In genomic region chr8:105298351-105299252, GRCm38 (mm10) we compare ENCODE assay signal across 9 mouse cellular contexts. TPM values are rescaled to one million over a fixed set of nuclear protein-coding genes. Genes with fewer than 3 reads are reported as not detected.
DNase-seq lines count a peak whose midpoint lies in the region; ATAC-seq and TF ChIP-seq lines count a peak whose summit lies in the region.
"Had no signal": no experiment of that assay in that cellular context is flagged by ENCODE, and none has a peak within 500 bp of the region (broad histone marks: within the 10 kb centered on the region; RNA-seq: fewer than 3 reads in every experiment).

No protein-coding gene starts in this region.

- peak overlapping the region; percentile 89 for H3K4me2 ChIP-seq in forebrain, postnatal 0 days (ENCODE audit: low read depth)
- H3K4me2 ChIP-seq in liver, embryonic 16.5 days (ENCODE audit: low read depth, low read length), result peak overlapping the region; percentile 80

- intact Hi-C loops in heart, postnatal 36 days (cut with DNase I), result loop anchor here (1.0 kb wide), 1 partner anchor 28 kb away; the partner anchor contains the start of genes Lrrc29 and Tmem208

- peak overlapping the region; percentile 95 for H3K9ac ChIP-seq in forebrain, postnatal 0 days
- H3K9ac ChIP-seq in liver, embryonic 16.5 days (ENCODE audit: low read depth, low read length), result peak overlapping the region; percentile 98

- peak overlapping the region; percentile 90 for H3K27ac ChIP-seq in heart, embryonic 10.5 days
- no peak overlapping the region for H3K27ac ChIP-seq in forebrain, postnatal 0 days (ENCODE audit: low read depth, low read length)
- H3K27ac ChIP-seq in liver, embryonic 16.5 days (ENCODE audit: low read length), result peak overlapping the region; percentile 86

- no peak for ATAC-seq in forebrain, postnatal 0 days
- ATAC-seq in liver, embryonic 16.5 days (ENCODE audit: low read depth), result 0 out of 2 replicates have a peak, but pooled peaks have one; percentile 4

- peaks cover 49% of the 10 kb centered on the region for H3K36me3 ChIP-seq in heart, embryonic 10.5 days
- H3K36me3 ChIP-seq in E14TG2a.4 (ENCODE audit: insufficient read depth, low read length), result peaks cover 55% of the 10 kb centered on the region
- H3K36me3 ChIP-seq in forebrain, postnatal 0 days (ENCODE audit: insufficient read depth), result peaks cover 35% of the 10 kb centered on the region
- peaks cover 37% of the 10 kb centered on the region for H3K36me3 ChIP-seq in liver, embryonic 16.5 days (ENCODE audit: control insufficient read depth, insufficient read depth)

- H3K9me3 ChIP-seq in heart, embryonic 10.5 days, result no peaks in the 10 kb centered on the region
- H3K9me3 ChIP-seq in E14TG2a.4 (ENCODE audit: low read length), result no peaks in the 10 kb centered on the region
- no peaks in the 10 kb centered on the region for H3K9me3 ChIP-seq in forebrain, postnatal 0 days (ENCODE audit: low read length)
- H3K9me3 ChIP-seq in liver, embryonic 16.5 days (replicated peaks; ENCODE audit: control insufficient read depth, low read length), result no peaks in the 10 kb centered on the region

- H3K27me3 ChIP-seq in heart, embryonic 10.5 days (ENCODE audit: insufficient read depth, poor library complexity, severe bottlenecking), result peaks cover 19% of the 10 kb centered on the region
- H3K27me3 ChIP-seq in E14TG2a.4 (ENCODE audit: insufficient read depth, low read length), result no peaks in the 10 kb centered on the region; the same call in 1 of the 2 replicates
- H3K27me3 ChIP-seq in forebrain, postnatal 0 days (ENCODE audit: insufficient read depth, low read length), result no peaks in the 10 kb centered on the region
- no peaks in the 10 kb centered on the region for H3K27me3 ChIP-seq in liver, embryonic 16.5 days (ENCODE audit: control insufficient read depth, insufficient read depth, low read depth, low read length)
- H3K27me3 ChIP-seq: Patski had no signal

- H3K4me3 ChIP-seq in heart, embryonic 10.5 days, result peak overlapping the region; percentile 78
- H3K4me3 ChIP-seq in E14TG2a.4 (replicated peaks; ENCODE audit: low read length), result peak overlapping the region; percentile 100
- H3K4me3 ChIP-seq in forebrain, postnatal 0 days (ENCODE audit: low read depth, low read length), result peak overlapping the region; percentile 96
- H3K4me3 ChIP-seq in liver, embryonic 16.5 days (ENCODE audit: low read depth, low read length), result peak overlapping the region; percentile 97

- peaks cover 39% of the 10 kb centered on the region for H3K4me1 ChIP-seq in heart, embryonic 10.5 days
- peaks cover 89% of the 10 kb centered on the region for H3K4me1 ChIP-seq in E14TG2a.4 (replicated peaks; ENCODE audit: low read depth, low read length)
- 0 out of 2 replicates have a peak, but pooled peaks cover 9% of the 10 kb centered on the region for H3K4me1 ChIP-seq in forebrain, postnatal 0 days (ENCODE audit: insufficient read depth)
- peaks cover 38% of the 10 kb centered on the region for H3K4me1 ChIP-seq in liver, embryonic 16.5 days (ENCODE audit: control insufficient read depth, low read depth, low read length)

- 53% methylated on average over 18 of the region's 18 CpGs for WGBS in heart, embryonic 10.5 days
- WGBS in forebrain, postnatal 0 days, result 60% methylated on average over 18 of the region's 18 CpGs
- WGBS in liver, embryonic 16.5 days (ENCODE audit: insufficient replicate concordance), result 18% methylated on average over 18 of the region's 18 CpGs

- TF ChIP-seq CTCF in E14TG2a.4 (conservative IDR thresholded peaks at IDR 0.05; ENCODE audit: low read length), result no peak
- no peak for TF ChIP-seq CTCF in forebrain, postnatal 0 days (IDR thresholded peaks at IDR 0.05; ENCODE audit: low read depth)

- DNase-seq in heart, embryonic 10.5 days (ENCODE audit: low spot score), result peak; percentile 75
- DNase-seq in heart, postnatal 36 days, result no peak
- DNase-seq in forebrain, postnatal 0 days, result no peak
- no peak for DNase-seq in urinary bladder, postnatal 10 days (ENCODE audit: low spot score)
- no peak for DNase-seq in embryo, embryonic 10 days (ENCODE audit: low spot score)
- DNase-seq in Muller cell, postnatal 12 days (ENCODE audit: inconsistent ontology term), result no peak

RNA-seq across cellular contexts. Expression of gene E2f4, which starts 1.1 kb away (rescaled TPM):
- 91.4 and 114 TPM in 2 replicates for polyA plus RNA-seq in heart, embryonic 10.5 days (2016; fragmentation: Nextera tagmentation; extraction: Ambion mirVana)
- total RNA-seq in heart, postnatal 36 days (2021), result 10 to 100 TPM; 18.9 to 20.0 TPM
- 26.2 and 36.7 TPM in 2 replicates for total RNA-seq in forebrain, postnatal 0 days (2014; rRNA removed)
- polyA plus RNA-seq in forebrain, postnatal 0 days (2015; fragmentation: Nextera tagmentation; extraction: Ambion mirVana), result 30.6 and 31.6 TPM in 2 replicates
- polyA plus RNA-seq in liver, embryonic 16.5 days (2015; fragmentation: Nextera tagmentation; extraction: Ambion mirVana), result 169 and 187 TPM in 2 replicates

RNA-seq across cellular contexts. Expression of gene Exoc3l, which starts 2.7 kb away (rescaled TPM):
- polyA plus RNA-seq in heart, embryonic 10.5 days (2016; fragmentation: Nextera tagmentation; extraction: Ambion mirVana), result 16.7 and 18.9 TPM in 2 replicates
- total RNA-seq in heart, postnatal 36 days (2021), result 1 to 10 TPM; 6.4 to 7.7 TPM
- total RNA-seq in forebrain, postnatal 0 days (2014; rRNA removed), result 1.8 and 2.7 TPM in 2 replicates
- 7.0 and 7.5 TPM in 2 replicates for polyA plus RNA-seq in forebrain, postnatal 0 days (2015; fragmentation: Nextera tagmentation; extraction: Ambion mirVana)
- 5.9 and 6.5 TPM in 2 replicates for polyA plus RNA-seq in liver, embryonic 16.5 days (2015; fragmentation: Nextera tagmentation; extraction: Ambion mirVana)

RNA-seq across cellular contexts. Expression of gene Elmo3, which starts 6.8 kb away (rescaled TPM):
- 3.9 and 4.4 TPM in 2 replicates for polyA plus RNA-seq in heart, embryonic 10.5 days (2016; fragmentation: Nextera tagmentation; extraction: Ambion mirVana)
- 1 to 10 TPM; 1.2 to 1.3 TPM for total RNA-seq in heart, postnatal 36 days (2021)
- 0.86 and 0.92 TPM in 2 replicates for total RNA-seq in forebrain, postnatal 0 days (2014; rRNA removed)
- 0.54 and 1.1 TPM in 2 replicates for polyA plus RNA-seq in forebrain, postnatal 0 days (2015; fragmentation: Nextera tagmentation; extraction: Ambion mirVana)
- 4.7 and 5.3 TPM in 2 replicates for polyA plus RNA-seq in liver, embryonic 16.5 days (2015; fragmentation: Nextera tagmentation; extraction: Ambion mirVana)

RNA-seq across cellular contexts. Expression of gene 4931428F04Rik, which starts 8.9 kb away (rescaled TPM):
- 7.4 and 8.6 TPM in 2 replicates for polyA plus RNA-seq in heart, embryonic 10.5 days (2016; fragmentation: Nextera tagmentation; extraction: Ambion mirVana)
- under 1 TPM; 0.70 to 0.97 TPM for total RNA-seq in heart, postnatal 36 days (2021)
- 54.2 and 70.9 TPM in 2 replicates for total RNA-seq in forebrain, postnatal 0 days (2014; rRNA removed)
- polyA plus RNA-seq in forebrain, postnatal 0 days (2015; fragmentation: Nextera tagmentation; extraction: Ambion mirVana), result 124 and 146 TPM in 2 replicates
- polyA plus RNA-seq in liver, embryonic 16.5 days (2015; fragmentation: Nextera tagmentation; extraction: Ambion mirVana), result 0.55 and 0.84 TPM in 2 replicates

RNA-seq across cellular contexts. Expression of gene Nol3, which starts 22.7 kb away (rescaled TPM):
- polyA plus RNA-seq in heart, embryonic 10.5 days (2016; fragmentation: Nextera tagmentation; extraction: Ambion mirVana), result 1.2 and 1.3 TPM in 2 replicates
- total RNA-seq in heart, postnatal 36 days (2021), result 10 to 100 TPM; 19.3 to 22.1 TPM
- 1.5 and 1.7 TPM in 2 replicates for total RNA-seq in forebrain, postnatal 0 days (2014; rRNA removed)
- polyA plus RNA-seq in forebrain, postnatal 0 days (2015; fragmentation: Nextera tagmentation; extraction: Ambion mirVana), result 3.0 and 4.3 TPM in 2 replicates
- polyA plus RNA-seq in liver, embryonic 16.5 days (2015; fragmentation: Nextera tagmentation; extraction: Ambion mirVana), result 0.12 and 0.19 TPM in 2 replicates
